Mouse (Mus musculus) limb, embryonic 13.5 days (tissue): ENCODE results near the gene Tardbp. TPM values are rescaled to one million over a fixed set of nuclear protein-coding genes. Genes with fewer than 3 reads are reported as not detected.

ENCODE experiments used
- ATAC-seq: fragments of 200-750 bp; cut with Nextera tagmentation; 2 replicates; pipeline ENCODE4 v1.8.0; 2017; ENCODE audit warnings: low read depth, moderate number of reproducible peaks, moderate TSS enrichment; ENCODE audit not compliant: low FRiP score
- H3K27ac ChIP-seq: fragments of 300-500 bp; sonication (generic); 2 replicates; pipeline ENCODE4 v1.5.1; 2015; ENCODE audit warnings: inconsistent platforms, mild to moderate bottlenecking, moderate library complexity
- H3K27me3 ChIP-seq: fragments of 300-500 bp; sonication (generic); 2 replicates; pipeline ENCODE4 v1.6.1; 2015; ENCODE audit warnings: mild to moderate bottlenecking, inconsistent platforms
- H3K36me3 ChIP-seq: fragments of 300-500 bp; sonication (generic); 2 replicates; pipeline ENCODE4 v1.6.1; 2015; ENCODE audit warnings: inconsistent platforms, mild to moderate bottlenecking, moderate library complexity
- H3K4me1 ChIP-seq: fragments of 300-500 bp; sonication (generic); 2 replicates; pipeline ENCODE4 v1.6.1; 2015; ENCODE audit warnings: inconsistent platforms
- H3K4me2 ChIP-seq: fragments of 300-500 bp; sonication (generic); replicated peaks from 2 replicates; pipeline ENCODE4 v1.6.1; 2015; ENCODE audit warnings: inconsistent platforms, mild to moderate bottlenecking, moderate library complexity
- H3K4me3 ChIP-seq: fragments of 300-500 bp; sonication (generic); 2 replicates; pipeline ENCODE4 v1.5.1; 2015; ENCODE audit warnings: moderate library complexity, mild to moderate bottlenecking, inconsistent platforms
- H3K9ac ChIP-seq: fragments of 300-500 bp; sonication (generic); 2 replicates; pipeline ENCODE4 v1.6.1; 2015; ENCODE audit warnings: mild to moderate bottlenecking, inconsistent platforms
- H3K9me3 ChIP-seq: fragments of 300-500 bp; sonication (generic); 2 replicates; pipeline ENCODE4 v1.6.1; 2016; ENCODE audit warnings: inconsistent platforms
- whole genome bisulfite sequencing: fragments of 180-500 bp; shearing (Covaris S2); methylation state at CpG from one replicate; pipeline ENCODE4 v1.1.7; 2015; 5-methylcytosine and 5-hydroxymethylcytosine counted together
- polyA plus RNA-seq: library from polyadenylated mRNA; unstranded; fragments of >200 nt; fragmentation: Nextera tagmentation; extraction: Ambion mirVana; gene quantifications from 2 replicates; pipeline ENCODE4 v1.2.1, GENCODE M21; 2015

Tardbp gene
- polyA plus RNA-seq, 1 experiment from 2014 or later, result 363 TPM

GRCm38 (mm10) chr4:148593996-148594395 lies 32.8 kb downstream of the Tardbp start:
- 95% methylated on average over 11 of the region's 11 CpGs for WGBS
- H3K9me3 ChIP-seq, result no peaks in the 10 kb centered on the region
- H3K36me3 ChIP-seq, result peaks cover 65% of the 10 kb centered on the region
- no peak overlapping the region for H3K4me2 ChIP-seq
- no peak overlapping the region for H3K27ac ChIP-seq
- ATAC-seq, result no peak
- H3K9ac ChIP-seq, result 0 out of 2 replicates have a peak overlapping the region, but pooled peaks have one; percentile 8
- H3K4me3 ChIP-seq, result no peak overlapping the region
- no peaks in the 10 kb centered on the region for H3K27me3 ChIP-seq
- peaks cover 20% of the 10 kb centered on the region for H3K4me1 ChIP-seq

GRCm38 (mm10) chr4:148591637-148592380 lies 35.0 kb downstream of the Tardbp start:
- Histone ChIP-seq H3K36me3 (peaks cover 43% of the 10 kb centered on the region), H3K27ac (peak overlapping the region; percentile 63; the same call in 1 of the 2 replicates), H3K27me3 (no peaks in the 10 kb centered on the region), H3K4me2 (peak overlapping the region; percentile 91), H3K9ac (peak overlapping the region; percentile 93), H3K9me3 (no peaks in the 10 kb centered on the region), H3K4me3 (peak overlapping the region; percentile 97), H3K4me1 (peaks cover 20% of the 10 kb centered on the region)
- peak; percentile 28 for ATAC-seq
- under 1% methylated on average over 48 of the region's 53 CpGs for WGBS

- Histone ChIP-seq H3K4me3 (peak within 1 kb of the TSS; percentile 97), H3K9me3 (no peaks in the 10 kb centered on the region), H3K4me2 (peak within 1 kb of the TSS; percentile 91), H3K4me1 (peaks cover 20% of the 10 kb centered on the region), H3K9ac (peak within 1 kb of the TSS; percentile 93), H3K36me3 (peaks cover 37% of the 10 kb centered on the region), H3K27me3 (no peaks in the 10 kb centered on the region), H3K27ac (peak within 1 kb of the TSS; percentile 72)
- under 1% methylated on average over 33 of the region's 50 CpGs for WGBS
- ATAC-seq, result peak; percentile 99
These were observed 35.6 kb downstream of the Tardbp start, which contains the start of gene Srm for GRCm38 (mm10) chr4:148591171-148591630. TSS of gene Srm (plus strand) at chr4:148591503.

GRCm38 (mm10) chr4:148590421-148591170 lies 36.2 kb downstream of the Tardbp start:
- WGBS, result 9% methylated on average over 18 of the region's 18 CpGs

GRCm38 (mm10) chr4:148589565-148589964 lies 37.3 kb downstream of the Tardbp start:
- 60% methylated on average over 7 of the region's 8 CpGs for WGBS

More at GRCm38 (mm10) chr4:148590421-148591170, 36.2 kb downstream of the Tardbp start:
- Histone ChIP-seq H3K4me1 (peaks cover 20% of the 10 kb centered on the region), H3K27ac (peak overlapping the region; percentile 72), H3K9me3 (no peaks in the 10 kb centered on the region), H3K36me3 (peaks cover 31% of the 10 kb centered on the region), H3K4me2 (peak overlapping the region; percentile 91), H3K9ac (peak overlapping the region; percentile 56), H3K27me3 (no peaks in the 10 kb centered on the region), H3K4me3 (peak overlapping the region; percentile 97)
- no peak for ATAC-seq

GRCm38 (mm10) chr4:148588793-148589192 lies 38.0 kb downstream of the Tardbp start:
- Histone ChIP-seq H3K27me3 (no peaks in the 10 kb centered on the region), H3K36me3 (peaks cover 14% of the 10 kb centered on the region), H3K4me3 (no peak overlapping the region), H3K27ac (no peak overlapping the region), H3K9me3 (no peaks in the 10 kb centered on the region), H3K4me2 (no peak overlapping the region), H3K4me1 (peaks cover 20% of the 10 kb centered on the region), H3K9ac (no peak overlapping the region)
- 82% methylated on average over 9 of the region's 9 CpGs for WGBS
- no peak for ATAC-seq

More at GRCm38 (mm10) chr4:148589565-148589964, 37.3 kb downstream of the Tardbp start:
- no peak overlapping the region for H3K9ac ChIP-seq
- no peak overlapping the region for H3K4me2 ChIP-seq
- H3K36me3 ChIP-seq, result peaks cover 20% of the 10 kb centered on the region
- peaks cover 20% of the 10 kb centered on the region for H3K4me1 ChIP-seq
- H3K27ac ChIP-seq, result no peak overlapping the region
- no peaks in the 10 kb centered on the region for H3K27me3 ChIP-seq
- no peaks in the 10 kb centered on the region for H3K9me3 ChIP-seq
- no peak for ATAC-seq
- H3K4me3 ChIP-seq, result no peak overlapping the region

- Histone ChIP-seq H3K9me3 (no peaks in the 10 kb centered on the region), H3K4me2 (no peak overlapping the region), H3K27me3 (no peaks in the 10 kb centered on the region), H3K4me3 (no peak overlapping the region), H3K4me1 (peaks cover 3% of the 10 kb centered on the region; the same call in 1 of the 2 replicates), H3K36me3 (peaks cover 21% of the 10 kb centered on the region), H3K9ac (no peak overlapping the region), H3K27ac (no peak overlapping the region)
- WGBS, result 81% methylated on average over 9 of the region's 9 CpGs
- no peak for ATAC-seq
These were observed 40.2 kb downstream of the Tardbp start for GRCm38 (mm10) chr4:148586648-148587047.

- Histone ChIP-seq H3K9ac (no peak overlapping the region), H3K4me1 (no peaks in the 10 kb centered on the region), H3K9me3 (no peaks in the 10 kb centered on the region), H3K36me3 (peaks cover 55% of the 10 kb centered on the region), H3K4me3 (no peak overlapping the region), H3K27ac (no peak overlapping the region), H3K4me2 (no peak overlapping the region), H3K27me3 (no peaks in the 10 kb centered on the region)
- WGBS, result 82% methylated on average over 4 of the region's 4 CpGs
- ATAC-seq, result no peak
These were observed 43.6 kb downstream of the Tardbp start for GRCm38 (mm10) chr4:148583257-148583656.

GRCm38 (mm10) chr4:148581422-148581821 lies 45.4 kb downstream of the Tardbp start:
- ATAC-seq, result 0 out of 2 replicates have a peak, but pooled peaks have one; percentile 50
- Histone ChIP-seq H3K4me3 (no peak overlapping the region), H3K27me3 (no peaks in the 10 kb centered on the region), H3K9ac (no peak overlapping the region), H3K36me3 (peaks cover 74% of the 10 kb centered on the region), H3K4me1 (no peaks in the 10 kb centered on the region), H3K27ac (no peak overlapping the region), H3K9me3 (no peaks in the 10 kb centered on the region), H3K4me2 (no peak overlapping the region)
- WGBS, result 88% methylated on average over 5 of the region's 5 CpGs

- H3K9me3 ChIP-seq, result no peaks in the 10 kb centered on the region
- no peak overlapping the region for H3K27ac ChIP-seq
- no peaks in the 10 kb centered on the region for H3K4me1 ChIP-seq
- ATAC-seq, result no peak
- H3K27me3 ChIP-seq, result no peaks in the 10 kb centered on the region
- H3K4me2 ChIP-seq, result no peak overlapping the region
- no peak overlapping the region for H3K4me3 ChIP-seq
- WGBS, result 91% methylated on average over 9 of the region's 9 CpGs
- peaks cover 80% of the 10 kb centered on the region for H3K36me3 ChIP-seq
- no peak overlapping the region for H3K9ac ChIP-seq
These were observed 46.1 kb downstream of the Tardbp start for GRCm38 (mm10) chr4:148580765-148581164.

- ATAC-seq, result no peak
- no peak overlapping the region for H3K4me3 ChIP-seq
- no peak overlapping the region for H3K27ac ChIP-seq
- H3K4me1 ChIP-seq, result no peaks in the 10 kb centered on the region
- no peak overlapping the region for H3K9ac ChIP-seq
- H3K9me3 ChIP-seq, result no peaks in the 10 kb centered on the region
- peaks cover 100% of the 10 kb centered on the region for H3K36me3 ChIP-seq
- WGBS, result 90% methylated on average over 7 of the region's 7 CpGs
- H3K27me3 ChIP-seq, result no peaks in the 10 kb centered on the region
- H3K4me2 ChIP-seq, result no peak overlapping the region
These were observed 53.6 kb downstream of the Tardbp start for GRCm38 (mm10) chr4:148573222-148573621.

- no peak overlapping the region for H3K4me2 ChIP-seq
- H3K9me3 ChIP-seq, result no peaks in the 10 kb centered on the region
- no peak overlapping the region for H3K27ac ChIP-seq
- peaks cover 100% of the 10 kb centered on the region for H3K36me3 ChIP-seq
- no peak overlapping the region for H3K9ac ChIP-seq
- WGBS, result 92% methylated on average over 9 of the region's 9 CpGs
- no peaks in the 10 kb centered on the region for H3K4me1 ChIP-seq
- no peak overlapping the region for H3K4me3 ChIP-seq
- H3K27me3 ChIP-seq, result no peaks in the 10 kb centered on the region
- ATAC-seq, result no peak
These were observed 56.0 kb downstream of the Tardbp start for GRCm38 (mm10) chr4:148570693-148571295.
